Mouse (Mus musculus) CD8-positive naive resting alpha-beta T cell, adult 2 months (primary cell): ENCODE results near the gene Rbm45.

ENCODE experiments used
- DNase-seq, 2 experiments: peaks; one replicate each; pipeline ENCODE4 v3.0.0; 2022; ENCODE audit warnings: low read depth in 2 of 2, low spot score in 2 of 2

The Rbm45 gene

DNA sequence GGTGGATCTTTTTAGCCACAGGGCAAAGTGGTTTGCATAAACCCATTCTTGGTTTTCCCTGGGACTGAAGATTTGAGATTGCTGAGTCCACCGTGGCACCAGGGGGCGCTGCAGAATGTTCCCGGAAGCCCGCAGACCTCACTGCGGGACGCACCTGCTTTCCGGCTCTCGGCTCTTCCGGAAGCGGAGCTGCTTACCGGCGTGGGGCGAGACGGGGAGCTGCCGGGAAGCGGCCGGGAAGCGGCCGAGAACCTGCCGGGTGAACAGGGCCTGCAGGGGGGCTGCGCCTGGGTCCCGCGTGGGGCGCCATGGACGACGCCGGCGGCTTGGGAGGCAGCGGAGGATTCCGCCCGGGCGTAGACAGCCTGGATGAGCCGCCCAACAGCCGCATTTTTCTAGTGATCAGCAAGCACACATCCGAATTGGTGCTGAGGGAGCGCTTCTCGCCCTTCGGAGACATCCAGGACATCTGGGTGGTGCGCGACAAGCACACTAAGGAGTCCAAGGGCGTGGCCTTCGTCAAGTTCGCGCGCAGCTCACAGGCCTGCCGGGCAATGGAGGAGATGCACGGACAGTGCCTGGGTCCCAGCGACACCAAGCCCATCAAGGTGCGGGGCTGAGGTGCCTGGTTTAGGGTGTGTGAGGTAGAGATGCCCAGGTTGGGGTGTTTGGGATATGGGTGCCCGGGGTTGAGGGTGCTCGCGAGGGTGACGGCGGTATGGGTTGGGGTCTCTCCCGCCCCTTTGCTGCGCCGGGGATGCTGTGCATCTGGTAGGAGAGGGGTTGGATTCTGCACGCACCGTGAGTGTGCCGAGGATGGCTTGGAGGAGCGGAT lies at the start of gene Rbm45:
Gene Rbm45, plus strand, starts transcription at position 164 of the 835 bp plus-strand sequence.
- peak; percentile 83 to 88 for DNase-seq

GRCm38 (mm10) chr2:76320336-76320735 lies 49.4 kb upstream of the Rbm45 start:
- DNase-seq = no peak

DNA sequence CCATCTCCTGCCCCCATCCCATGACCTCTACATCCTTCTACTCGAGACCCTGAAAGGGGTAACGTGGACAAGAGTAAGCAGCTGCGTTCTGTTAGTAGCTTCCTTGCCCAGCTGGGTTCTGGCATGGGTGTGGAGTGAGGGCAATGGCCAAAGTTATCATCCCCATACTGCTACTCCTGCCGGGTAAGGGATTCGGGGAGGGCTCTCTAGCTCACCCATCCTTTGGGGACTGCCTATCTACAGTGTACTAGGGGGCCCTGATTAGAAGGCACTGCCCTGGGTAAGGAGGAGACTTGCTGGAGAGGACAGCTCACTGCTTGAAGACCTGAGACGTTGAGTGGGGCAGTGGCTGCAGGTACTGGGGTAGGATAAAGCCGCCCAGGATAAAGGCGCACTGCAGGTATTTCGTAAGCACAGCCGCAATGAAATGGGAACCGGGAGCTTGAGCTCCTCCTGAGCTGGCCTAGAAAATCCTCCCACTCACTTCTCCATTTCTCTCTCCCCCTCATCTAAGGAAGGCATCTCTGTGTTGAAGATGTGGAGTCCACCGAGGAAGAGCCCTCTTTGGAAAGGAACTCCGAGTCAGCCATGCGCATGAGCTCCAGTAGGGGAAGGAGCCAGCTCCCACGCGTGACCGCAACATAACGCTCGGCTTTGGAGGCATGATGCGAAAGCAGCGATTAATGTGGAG lies 46.5 kb upstream of the Rbm45 start:
- no peak for DNase-seq

- no peak for DNase-seq
Observed at GRCm38 (mm10) chr2:76324463-76324862, 45.3 kb upstream of the Rbm45 start.

GRCm38 (mm10) chr2:76326161-76326560 lies 43.6 kb upstream of the Rbm45 start:
- no peak for DNase-seq

GRCm38 (mm10) chr2:76330081-76330480 lies 39.7 kb upstream of the Rbm45 start:
- DNase-seq = no peak

DNA sequence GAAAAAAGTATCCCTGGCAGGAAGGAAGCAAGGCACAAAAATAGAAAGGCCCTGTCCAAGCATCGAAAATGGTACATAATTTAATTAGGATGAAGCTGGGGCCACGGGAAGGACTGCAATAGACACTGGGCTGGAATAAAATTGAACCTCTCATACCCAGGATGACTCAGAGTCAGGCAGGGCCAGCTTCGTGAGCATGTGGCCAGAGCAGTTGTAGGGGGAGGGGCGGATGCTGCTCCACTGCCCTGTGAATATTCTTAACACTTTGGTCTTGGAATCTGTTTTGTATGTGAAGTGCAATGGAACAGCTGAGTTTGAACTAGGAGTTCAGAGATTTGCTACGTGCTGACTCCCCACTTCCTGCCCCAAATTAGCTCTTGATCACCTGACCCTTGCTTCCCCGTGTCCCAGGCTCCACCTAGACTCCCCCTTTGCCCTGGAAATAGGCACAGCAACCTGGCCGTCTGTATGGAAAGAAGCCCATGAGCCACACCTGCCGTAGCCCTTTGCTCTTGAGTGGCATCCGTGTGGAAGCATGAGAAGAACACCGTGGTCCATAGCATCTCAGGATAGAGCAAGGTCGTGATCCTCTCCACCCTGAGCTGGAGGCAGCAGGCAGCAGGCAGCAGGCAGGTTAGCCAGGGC lies 37.5 kb upstream of the Rbm45 start:
- DNase-seq = no peak

DNA sequence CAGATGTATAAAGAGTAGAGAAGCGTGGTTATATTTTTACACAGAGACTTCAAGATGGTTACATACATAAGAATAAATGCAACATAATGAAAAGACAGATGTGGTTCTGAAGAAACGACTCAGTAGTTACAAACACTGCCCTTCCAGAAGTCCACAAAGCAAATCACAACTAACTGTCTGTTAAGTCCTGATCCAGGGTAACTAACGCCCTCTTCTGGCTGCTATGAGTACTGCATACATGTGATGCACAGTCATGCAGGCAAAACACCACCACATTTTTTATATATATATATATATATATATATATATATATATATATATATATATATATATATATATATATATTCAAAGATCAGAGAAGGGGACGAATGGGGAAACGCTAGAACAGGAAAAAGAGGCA lies 35.2 kb upstream of the Rbm45 start:
- DNase-seq = no peak

- DNase-seq = no peak
Observed at GRCm38 (mm10) chr2:76338215-76339156, 31.3 kb upstream of the Rbm45 start, which contains the start of gene Pde11a. Gene Pde11a (minus strand): TSS chr2:76338774.

GRCm38 (mm10) chr2:76342146-76342545 lies 27.6 kb upstream of the Rbm45 start:
- DNase-seq = no peak

DNA sequence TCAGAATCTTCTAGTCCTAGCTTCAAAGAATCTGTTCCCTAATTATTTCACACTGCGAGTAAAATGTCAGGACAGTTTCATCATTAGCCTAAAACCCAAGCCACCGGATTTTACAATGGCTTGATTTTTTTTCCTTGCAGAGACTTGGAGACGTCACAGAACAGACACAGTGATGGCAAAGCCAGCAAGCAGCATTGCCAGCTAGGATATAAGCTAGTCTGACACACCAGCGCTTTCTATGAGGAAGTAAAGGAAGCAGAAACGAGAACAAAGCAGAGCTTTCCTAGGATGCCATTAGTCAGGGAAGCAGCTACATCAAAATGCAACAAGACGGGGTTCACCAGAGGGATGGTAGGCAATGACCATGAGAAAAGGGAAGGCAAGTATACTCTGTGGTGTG lies 21.9 kb upstream of the Rbm45 start:
- DNase-seq = no peak

DNA sequence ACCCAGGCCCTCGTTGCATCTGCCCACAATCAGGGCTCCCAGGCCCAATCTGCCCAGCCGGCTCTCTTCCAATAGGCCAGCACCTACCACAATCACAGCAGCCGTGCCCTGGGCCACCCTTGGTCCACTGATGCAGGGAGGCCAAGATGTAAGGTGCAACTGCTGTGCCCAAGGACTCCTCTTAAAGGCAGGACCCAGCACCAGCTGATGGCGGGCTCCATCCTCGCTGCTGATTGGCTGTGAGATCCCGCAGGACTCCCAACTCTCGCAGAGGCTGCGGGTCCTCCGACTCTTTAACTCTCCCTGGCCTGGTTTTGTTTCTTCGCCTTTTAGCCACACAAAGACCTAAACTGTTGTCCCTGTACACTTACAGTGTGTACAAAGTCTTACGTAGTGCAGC lies 9.6 kb upstream of the Rbm45 start, which contains the start of gene Cyct:
Gene Cyct, minus strand, starts transcription at position 225 of the 400 bp plus-strand sequence.
- no peak for DNase-seq

DNA sequence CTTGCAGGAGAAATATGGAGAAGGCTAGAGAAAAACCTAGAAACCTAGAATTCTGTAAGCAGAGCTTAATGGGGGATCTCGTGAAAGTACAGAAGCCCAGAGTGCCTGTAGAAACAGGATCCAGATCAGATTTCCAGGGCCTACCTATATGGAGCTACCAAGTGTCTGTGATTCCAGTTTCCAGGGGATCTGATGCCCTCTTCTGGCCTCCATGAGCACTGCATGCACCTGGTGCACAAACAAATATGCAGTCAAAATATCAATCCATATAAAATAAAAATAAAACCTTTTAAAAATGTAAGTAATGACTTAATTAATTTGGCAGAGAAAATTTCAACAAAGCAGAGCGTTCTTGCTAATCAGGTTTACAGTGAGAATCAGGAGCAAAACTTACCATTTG lies 7.7 kb upstream of the Rbm45 start:
- no peak for DNase-seq

DNA sequence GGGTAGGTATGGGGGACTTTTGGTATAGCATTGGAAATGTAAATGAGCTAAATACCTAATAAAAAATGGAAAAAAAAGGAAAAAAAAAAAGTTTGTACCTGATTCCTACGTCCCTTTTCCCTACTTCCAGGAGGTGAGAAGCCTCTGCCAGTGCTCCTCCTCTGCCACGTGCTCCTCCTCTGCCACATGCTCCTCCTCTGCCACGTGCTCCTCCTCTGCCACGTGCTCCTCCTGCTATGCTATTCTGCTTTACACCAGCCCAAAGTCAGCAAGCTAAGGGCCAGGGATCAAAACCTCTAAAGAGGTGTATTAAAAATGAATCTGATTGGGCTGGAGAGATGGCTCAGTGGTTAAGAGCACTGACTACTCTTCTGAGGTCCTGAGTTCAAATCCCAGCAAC lies 4.0 kb upstream of the Rbm45 start:
- DNase-seq = no peak

DNA sequence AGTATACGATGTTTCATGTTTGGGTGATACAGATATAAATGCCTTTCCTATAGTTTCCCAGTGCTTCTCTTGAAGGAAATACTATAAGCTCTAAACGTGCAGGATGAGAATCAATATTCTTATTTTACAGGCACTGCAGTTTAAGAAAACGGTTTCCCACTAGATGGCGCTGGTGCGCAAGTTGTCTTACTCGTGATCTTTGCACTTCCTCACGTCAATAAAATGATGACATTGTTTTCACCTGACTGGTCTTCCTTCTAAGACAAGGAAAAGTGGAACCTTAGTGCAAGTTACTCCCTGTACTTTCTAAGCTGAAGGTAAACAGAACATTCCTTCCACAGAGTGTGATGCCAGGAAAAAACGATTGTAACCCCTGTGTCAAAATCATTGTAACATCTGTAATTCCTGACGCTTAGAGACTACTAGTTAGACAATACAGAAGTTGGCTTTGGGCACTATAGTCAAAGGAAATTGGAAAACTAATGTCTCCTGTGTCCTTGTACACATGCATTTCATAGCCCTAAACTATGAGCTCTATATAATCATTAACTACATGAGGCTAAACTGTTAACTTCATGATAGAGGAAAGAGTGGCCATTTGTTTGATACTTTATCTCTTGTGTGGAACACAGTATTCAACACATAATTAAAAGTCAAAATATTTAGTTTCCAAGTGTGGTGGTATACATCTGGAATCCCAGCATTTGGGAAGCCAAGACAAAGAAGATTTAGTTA lies 2.4 kb upstream of the Rbm45 start:
- DNase-seq = peak; percentile 80 to 83

DNA sequence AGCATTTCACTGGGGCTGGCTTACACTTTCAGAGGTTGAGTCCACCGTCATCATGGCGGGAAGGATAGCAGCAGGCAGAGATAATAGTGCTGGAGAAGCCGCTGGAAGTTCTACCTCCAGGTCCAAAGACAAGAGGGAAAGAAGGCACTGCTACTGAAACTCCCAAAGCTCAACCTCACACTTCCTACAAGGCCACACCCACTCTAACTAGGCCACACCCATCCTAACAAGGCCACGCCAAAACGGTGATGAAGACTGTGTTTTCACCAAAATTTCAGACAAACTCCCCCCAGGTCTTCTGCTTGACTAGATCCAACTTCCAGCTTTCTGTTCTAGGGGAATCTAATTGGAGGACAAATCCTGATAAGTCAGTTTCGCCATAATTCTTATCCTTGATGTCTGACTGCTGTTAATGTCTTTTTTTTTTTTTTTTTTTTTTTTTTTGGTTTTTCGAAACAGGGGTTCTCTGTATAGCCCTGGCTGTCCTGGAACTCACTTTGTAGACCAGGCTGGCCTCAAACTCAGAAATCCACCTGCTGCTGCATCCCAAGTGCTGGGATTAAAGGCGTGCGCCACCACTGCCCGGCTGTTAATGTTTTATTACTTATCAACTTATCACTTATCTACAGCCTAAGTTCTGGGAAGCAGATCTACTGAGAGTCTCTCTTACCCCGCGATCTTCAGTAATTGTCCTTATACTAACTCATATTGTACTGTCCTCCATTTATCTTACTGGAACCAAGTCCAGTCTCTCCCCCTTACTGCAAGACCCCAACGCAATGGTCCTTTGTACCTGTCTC lies 723 bp upstream of the Rbm45 start:
- no peak for DNase-seq

- no peak for DNase-seq
Observed at GRCm38 (mm10) chr2:76370656-76370922, 805 bp downstream of the Rbm45 start.

DNA sequence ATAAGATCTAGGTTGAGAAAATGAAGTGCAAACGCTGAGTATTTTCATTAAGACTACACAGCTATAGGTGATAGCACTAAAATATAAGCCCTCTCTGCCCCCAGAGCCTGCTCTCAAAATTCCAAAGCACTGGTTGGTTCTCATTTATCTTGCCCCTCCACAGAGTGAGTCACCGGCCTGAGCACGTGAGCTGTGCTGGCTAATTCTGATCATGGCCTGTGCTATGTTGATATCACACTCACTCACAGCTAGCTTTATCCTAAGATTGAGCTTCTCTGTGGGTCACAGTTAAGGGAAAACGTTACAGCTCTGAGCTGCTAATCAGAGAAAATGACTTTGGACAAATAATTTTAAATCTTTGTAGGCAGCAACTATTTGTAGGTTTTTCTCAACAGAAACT lies 2.5 kb downstream of the Rbm45 start:
- DNase-seq = no peak

DNA sequence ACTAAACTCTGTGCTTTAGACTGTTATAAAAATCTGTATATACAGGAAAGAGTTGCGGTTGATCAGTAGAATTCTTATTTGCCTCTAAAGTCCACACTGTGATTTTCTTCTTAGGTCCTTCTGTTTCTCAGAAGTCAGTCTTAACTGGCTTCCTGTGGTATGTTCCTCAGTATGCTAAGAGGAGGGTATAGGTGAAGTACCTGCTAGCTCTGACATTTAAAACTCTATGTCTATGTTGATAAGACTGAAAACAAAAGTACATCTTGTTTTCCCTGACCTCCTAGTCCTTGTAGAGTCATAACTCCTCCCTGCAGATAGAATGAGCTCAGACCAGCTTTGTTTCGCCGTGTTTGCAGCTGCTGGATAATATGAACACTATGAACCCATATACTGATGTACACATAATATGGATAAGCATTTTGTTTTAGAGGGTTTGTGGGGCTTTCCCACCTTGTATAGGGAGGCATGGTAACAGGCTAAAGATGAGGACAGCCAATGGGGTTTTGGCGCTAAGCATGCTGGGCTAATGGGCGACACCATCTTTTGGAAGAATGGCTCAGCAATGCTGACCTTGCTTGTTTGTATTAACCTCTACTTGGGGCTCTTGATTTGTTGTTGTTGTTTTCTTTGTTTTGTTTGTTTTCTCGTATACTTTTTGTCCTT lies 4.9 kb downstream of the Rbm45 start:
- no peak for DNase-seq
